Mouse (Mus musculus) spleen, adult 18-20 months (tissue): Measurements from ENCODE around the gene Apobec4.
"Not testable (repeated sequence)": the region's sequence is repeated elsewhere in the genome, so short reads cannot be mapped to it uniquely, and the experiment has no call there.

ENCODE experiments used
- DNase-seq, 2 experiments: peaks; one replicate each; pipeline ENCODE4 v3.0.0; 2022; ENCODE audit warnings: mixed read lengths in 2 of 2

The Apobec4 gene

DNA sequence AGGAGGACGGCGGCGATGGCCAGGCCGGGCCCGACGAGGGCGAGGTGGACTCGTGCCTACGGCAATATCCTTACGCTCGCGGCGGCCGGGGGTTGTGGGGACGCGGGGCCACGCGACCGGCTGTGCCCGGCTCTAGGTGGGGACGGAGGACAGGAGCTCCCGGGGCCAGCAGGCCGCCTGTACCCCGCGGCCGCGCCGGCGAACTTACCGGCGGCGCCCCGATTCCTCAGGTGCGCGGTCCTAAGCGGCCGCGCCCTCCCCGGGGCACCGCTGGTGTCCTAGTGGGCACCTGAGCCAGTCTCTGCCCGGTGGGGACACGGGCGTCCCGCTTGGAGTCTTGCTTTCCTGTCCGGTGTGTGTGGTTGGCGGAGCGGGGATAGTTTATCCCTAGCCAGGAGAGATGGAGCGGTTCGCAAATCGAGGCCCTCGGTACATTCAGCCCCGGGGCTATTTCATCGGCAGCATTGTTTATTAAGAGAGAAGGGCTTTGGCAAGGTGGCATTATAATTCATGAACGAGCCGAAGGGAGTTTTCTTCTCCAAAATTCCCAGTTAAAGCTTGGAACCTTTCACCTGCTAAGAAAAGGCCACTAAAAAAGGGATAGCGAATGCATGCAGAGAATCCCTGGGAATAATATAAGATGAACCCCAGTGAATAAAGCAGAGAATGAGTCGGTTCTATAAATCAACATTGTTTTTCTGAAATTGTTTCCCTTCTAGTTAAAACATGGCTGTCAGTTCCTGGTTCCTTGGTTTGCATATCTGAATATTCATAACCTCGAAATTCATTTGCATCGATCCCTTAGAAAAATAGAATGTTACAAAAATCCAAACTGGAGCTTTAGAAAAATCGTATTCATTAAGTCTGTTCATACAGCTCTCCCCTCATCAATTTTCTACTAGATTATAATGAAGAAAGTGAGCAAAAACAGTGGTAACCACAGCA lies 16.7 kb downstream of the Apobec4 start:
- DNase-seq = no peak

DNA sequence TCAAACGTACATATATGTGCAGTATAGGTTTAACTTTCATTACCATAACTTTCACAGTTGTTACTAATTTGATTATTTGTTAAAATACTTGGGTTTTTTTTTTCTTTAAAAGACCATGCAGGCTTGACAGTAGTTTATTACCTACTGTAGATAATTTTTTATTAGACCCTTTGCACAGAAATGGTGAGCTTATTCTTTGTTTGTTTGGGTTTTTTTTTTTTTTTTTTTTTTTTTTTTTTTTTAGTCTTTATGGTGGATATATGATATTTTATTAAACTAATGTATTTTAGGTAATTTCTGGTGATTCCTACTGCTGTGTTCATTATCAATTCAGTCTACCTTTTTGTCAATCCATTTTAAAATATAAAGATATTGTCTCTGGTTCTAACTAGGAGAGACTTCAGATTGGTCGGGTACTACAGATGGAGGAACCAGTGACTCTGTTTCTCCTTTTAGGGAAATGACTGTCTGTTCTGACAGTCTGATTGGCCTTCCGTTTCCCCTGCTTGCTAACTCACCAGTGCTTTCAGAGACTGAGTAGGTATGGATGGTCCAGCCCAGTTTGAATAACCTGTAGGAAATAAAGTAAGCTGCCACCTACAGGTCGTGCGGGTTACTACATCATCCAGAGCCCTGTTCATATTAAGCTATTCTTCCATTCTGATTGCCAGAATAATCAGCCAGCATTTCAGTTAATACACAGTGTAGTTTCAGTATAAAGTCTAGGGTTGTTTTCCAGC lies 17.6 kb downstream of the Apobec4 start:
- peak; percentile 62 to 83 for DNase-seq

DNA sequence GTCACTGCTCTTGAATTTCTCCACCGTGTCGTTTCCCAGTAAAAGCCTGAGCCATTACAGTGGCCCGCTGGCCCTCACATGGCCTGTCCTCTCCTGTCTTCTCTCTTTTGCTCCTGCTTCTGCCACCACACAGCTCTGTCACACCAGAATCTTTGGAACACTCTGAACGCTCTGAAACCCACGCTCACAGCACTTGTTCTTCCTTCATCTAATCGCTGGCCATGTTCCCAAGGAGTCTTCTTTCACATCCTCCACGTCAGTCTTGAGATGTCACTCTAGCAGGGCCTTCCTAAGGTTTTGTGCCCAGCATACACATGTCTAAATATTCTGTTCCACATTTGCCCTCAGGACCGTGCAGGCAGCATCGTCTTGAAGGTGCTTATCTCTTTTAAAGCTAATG lies 20.7 kb downstream of the Apobec4 start:
- DNase-seq = no peak

DNA sequence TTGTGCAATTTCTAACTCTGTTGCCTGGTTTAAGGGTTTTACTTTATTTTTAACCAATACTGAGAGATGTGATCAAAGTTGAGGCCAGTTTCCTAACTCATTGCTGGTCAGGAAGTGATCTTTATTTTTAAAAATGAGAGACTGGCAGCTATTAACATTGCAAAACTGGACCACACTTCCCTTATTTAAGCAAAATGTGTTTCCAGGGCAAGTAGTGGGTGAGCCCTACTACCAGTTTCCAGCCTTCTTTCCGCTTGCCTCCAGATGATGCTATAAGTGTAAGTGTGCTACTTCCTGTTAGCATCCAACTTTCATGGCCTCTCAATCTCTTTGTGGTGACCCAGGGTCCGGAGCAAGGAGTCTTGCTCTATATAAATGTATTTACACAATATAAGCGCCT lies 24.2 kb downstream of the Apobec4 start:
- not testable (repeated sequence) for DNase-seq

DNA sequence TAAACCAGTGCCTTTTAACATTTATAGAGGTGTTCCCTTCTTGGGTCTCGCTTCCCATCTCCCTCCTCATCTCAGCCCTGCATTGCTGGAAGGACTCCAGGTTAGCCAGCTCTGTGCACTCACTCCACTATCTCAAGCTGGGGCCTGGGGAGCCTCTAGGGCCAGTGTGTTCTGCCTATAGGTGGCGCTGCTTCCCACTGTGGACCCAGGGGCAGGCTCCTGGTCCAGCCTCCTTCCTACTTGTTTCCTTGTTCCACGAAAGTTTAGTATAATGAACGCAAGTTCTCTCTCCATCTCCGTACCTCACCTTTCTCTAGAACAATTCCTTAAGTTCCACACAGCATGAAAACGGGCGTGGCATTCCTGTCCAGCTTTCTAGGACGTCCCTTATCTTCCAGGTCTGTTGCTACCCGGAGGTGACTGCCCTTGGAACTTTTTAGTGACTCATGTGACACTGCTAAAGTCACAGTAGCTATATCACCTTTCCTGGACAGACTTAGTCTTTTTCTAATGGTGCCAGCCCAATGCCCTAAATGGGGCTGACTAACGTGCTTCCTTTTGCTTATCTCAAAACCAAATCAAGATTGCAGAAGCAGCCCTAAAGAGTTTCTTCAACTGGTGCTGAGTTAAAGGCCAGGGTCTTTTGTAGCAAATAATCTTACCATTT lies 28.9 kb downstream of the Apobec4 start:
- peak; percentile 49 to 77 for DNase-seq

DNA sequence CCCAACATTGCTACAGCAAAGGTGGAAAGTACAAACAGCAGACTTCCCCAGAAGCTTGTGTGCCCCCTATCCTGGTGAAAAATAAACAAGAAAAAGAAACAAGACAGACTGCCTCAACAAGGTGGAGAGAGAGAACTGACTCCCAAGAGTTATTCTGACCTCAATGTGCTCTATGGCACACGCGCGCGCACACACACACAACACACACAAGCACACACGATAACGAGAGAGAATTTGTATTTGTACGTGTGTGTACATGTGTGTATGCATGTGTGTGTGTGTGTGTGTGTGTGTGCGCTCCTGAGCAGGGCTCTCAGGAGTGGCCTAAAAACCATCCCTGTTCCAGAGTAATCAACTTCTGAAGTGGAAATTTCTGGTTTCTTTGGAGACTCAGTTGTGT lies 34.3 kb downstream of the Apobec4 start:
- DNase-seq = no peak

DNA sequence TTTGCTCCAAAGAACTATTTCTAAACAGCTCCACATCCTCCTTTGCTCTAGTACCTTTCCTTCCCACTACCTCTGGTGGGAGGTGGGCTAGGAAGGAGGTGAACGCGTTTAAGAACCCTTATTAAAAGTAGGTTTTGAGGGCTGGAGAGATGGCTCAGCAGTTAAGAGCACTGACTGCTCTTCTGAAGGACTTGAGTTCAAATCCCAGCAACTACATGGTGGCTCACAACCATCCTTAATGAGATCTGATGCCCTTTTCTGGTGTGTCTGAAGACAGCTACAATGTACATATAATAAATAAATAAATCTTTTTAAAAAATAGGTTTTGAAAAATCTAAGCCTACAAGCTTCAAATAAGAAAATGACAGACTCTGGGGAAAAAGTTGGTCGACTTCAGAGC lies 35.1 kb downstream of the Apobec4 start:
- DNase-seq = not testable (repeated sequence)

DNA sequence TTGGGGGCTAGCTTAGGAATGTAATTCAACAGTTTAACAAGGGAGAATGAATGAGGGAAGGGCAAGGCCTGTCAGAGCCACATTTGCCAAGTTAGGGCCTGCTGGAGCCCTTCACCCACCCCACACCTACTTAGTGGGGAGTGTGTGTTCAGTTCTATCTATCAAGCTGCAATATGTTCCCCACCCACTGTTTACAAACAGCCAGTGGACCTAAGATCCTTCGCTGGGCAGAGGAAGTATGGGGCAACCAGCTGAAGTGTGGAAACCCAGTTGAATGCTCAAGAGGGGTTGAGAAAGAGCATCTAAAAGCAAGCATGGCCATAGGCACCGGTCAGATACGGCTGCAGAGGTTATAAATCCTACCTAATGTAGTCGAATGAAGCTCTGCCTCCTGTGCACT lies 36.6 kb downstream of the Apobec4 start:
- DNase-seq = no peak

DNA sequence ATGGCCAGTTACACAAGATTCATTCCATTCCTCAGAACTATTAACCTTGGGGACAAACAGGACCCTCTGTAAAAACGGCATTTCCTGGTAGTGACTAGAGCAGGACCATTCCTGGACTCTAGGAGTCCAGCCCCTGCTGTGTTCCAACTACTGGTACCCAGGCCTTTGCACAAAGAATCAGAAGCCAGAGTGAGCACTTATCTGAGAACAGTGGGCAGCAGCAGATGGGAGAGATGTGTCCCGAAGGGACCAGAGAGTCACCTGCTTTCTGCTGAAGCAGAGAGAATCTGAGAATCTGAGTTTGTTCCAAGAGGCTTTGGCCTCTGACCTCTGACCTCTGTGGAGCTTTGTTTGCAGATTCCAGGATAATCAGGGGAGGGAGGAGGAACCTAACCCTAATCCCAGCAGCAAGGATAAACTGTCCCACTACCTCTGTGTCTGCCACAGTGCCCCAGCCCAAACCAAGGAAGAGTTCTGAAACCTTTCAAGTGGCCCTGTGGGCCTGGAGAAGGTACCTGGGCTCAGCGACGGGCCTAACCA lies 37.8 kb downstream of the Apobec4 start:
- no peak for DNase-seq

DNA sequence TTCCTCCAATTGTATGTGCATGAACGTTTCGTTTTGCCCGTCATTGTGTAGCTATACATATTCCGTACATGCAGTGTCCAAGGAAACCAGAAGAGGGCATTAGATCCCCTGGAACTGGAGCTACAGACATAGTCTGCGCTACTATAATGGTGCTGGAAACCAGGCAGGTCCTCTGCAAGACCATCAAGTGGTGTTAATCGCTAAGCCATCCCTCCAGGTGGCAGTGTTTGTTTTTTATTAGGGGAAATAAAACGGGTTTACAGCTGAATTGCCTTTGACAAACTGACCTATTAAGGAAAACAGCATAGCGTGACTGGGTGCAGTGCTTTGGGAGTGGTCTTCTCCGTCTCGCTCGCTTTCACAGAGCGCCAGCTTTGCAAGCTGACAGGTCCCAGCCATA lies 39.9 kb downstream of the Apobec4 start:
- peak in 1 of 2 experiments; percentile 55 for DNase-seq

DNA sequence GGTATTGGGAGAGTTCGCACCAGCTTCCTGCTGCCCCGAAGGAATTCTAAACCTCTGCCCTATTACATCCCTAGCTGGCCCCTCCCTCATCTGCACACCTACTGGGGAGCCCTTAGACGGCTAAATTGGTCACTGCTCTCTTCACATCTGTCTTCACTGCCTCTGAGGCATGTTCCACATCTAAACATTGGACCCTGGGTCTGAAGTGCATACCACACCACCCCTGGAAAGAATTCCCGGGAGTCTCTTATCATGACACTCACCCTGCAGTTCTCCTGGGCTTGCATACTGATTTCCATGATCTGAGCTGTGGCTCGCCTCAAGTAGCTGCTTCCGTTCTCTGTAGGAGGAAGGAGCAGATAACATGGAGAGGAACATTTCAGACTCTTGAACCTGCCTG lies 40.5 kb downstream of the Apobec4 start:
- no peak for DNase-seq

DNA sequence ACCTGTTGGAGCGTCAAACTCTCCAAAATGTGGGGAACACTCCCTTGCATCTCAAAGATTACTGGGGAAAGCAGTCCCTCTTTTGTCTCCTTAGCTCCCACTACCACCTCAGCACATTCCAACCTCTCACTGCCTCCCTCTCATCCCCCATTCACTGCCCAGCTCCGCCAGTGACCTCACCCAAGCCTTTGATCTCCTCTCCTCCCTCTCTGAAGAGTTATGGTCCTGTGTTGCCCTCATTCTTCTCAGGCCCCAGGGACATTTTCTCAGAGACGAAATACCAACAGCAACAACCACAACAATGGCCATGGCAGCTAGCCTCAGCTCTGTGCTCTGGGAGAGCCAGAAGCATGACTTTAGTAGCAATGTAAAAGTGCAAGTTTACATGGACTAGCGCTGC lies 40.9 kb downstream of the Apobec4 start:
- no peak for DNase-seq

DNA sequence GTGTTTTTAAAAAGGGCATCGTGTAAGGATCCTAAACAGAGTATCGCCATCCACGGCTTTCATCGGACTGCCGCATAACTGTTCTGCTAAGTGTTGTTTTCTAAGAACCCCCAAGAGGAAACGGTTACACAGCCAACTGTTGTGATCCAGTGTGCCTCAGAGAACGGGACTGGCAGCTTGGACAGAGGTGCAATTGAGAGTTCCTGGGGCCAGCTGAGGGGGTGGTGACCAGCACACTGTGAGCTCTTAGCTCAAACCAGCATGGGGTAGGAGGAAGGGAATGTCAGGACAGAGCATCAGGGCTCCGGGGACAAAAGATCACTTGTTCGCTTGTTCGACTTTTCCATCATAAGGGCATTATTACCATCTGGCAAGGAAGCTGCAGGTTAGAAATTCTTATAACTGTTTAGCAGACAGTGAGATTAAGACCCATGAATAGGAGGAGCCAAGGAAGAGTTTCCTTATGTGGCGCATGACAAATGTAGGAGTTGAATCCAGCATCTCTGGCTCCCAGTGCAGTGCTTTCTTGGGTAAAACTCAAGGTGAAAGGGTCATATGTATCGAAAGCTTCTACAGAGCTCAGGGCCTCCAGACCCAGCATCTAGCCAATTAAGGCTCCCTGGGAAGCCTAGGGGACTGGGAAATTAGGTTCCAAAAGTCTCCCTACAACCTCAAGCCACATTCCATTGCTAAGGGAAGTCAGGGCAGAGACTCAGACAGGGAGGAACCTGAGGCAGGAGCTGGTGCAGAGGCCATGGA lies 42.6 kb downstream of the Apobec4 start:
- no peak for DNase-seq

DNA sequence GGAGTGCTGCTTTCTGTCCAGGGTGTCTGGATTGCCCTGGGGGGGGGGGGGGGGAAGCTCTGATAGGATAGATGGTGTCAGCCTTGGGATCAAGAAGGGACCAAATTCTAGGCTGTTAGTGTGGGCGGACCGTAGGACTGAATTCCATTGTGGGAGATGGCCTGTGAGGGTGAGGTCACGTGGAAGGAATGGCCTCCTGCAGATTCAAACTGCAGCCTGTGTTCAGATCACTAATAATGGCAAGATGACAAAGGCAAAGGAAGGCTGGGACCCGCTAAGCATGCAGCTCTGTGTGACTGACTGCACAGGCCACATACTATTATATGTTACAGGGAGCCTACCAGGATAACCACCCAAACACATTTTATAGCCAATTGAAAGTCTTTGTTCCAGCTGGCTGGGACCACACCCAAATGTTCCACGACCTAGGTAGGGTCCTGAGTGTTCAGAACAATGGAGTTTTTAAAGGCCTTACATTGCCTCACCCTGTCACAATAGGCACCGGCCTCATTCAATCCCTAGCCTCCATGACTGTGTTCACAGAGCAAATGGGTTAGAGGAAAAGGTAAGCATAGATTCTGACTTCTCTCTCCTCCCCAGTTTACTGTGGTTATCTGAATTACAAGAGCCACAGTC lies 43.3 kb downstream of the Apobec4 start:
- DNase-seq = no peak

DNA sequence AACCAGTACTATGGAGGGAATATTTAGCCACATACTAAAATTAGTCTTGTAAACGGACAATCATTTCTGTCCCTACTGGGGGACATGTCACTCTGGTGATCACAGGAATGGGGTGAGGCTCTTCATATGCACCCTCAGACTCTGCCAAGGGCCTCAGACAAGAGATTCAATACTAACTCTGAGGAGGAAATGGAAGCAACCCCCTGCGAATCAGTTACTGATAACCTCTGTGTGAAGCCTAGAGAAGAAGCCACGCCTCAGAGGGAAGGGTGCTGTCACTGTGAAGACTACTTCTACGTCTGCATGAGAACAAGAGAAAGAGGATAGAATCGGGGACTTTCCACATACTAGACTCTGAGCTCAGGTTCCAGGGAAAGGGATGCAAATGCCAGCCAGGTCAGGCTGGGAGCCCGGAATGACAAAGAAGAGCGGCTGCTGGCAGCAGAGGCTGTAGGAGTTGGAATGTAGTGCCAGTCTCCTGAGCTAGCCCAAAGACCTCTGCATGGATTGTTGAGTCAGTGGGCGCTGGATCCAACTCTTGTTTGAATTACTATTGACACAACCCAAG lies 45.4 kb downstream of the Apobec4 start:
- DNase-seq = no peak

DNA sequence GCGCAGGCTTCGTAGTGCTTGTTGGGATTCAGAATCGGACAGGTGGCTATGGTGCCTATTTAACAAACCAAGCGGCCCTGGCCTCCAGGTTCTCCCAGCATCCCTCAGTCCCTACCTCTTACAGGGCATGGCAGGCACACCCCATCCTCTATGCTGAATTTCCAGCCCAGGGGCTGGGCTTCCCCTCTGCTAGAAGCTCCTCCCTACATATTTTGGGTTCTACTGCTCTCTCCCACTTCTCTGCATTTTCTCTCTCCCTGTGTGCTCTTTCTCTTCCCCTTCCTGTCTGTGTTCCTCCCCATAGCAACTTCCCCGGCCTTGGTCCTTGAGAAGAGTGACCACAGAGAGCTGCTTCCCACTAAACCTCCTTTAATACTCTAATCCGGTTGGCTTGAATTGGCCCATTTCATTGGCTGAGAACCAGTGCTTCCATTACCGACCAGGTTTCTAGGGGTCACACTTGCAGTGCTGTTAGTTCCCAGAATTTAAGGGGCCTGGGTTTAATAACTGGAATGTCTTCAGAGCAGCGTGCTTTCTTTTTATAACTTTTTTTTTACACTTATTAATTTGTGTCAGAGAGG lies 46.4 kb downstream of the Apobec4 start:
- DNase-seq = no peak

DNA sequence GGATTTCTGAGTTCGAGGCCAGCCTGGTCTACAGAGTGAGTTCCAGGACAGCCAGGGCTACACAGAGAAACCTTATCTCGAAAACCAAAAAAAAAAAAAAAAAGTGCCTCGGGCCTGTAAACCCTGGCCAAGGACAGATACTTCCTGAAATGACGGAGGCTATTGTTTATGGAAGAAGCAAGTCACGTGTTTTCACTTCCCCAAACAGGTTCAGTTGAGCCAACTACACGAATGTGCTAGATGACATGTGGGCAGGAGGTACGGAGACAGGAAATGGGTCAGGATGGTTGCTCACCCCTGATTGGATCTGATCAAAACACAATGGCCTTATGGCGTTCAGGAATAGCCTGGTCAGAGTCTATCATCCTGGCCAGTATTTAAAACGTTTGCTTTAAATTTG lies 47.8 kb downstream of the Apobec4 start:
- no peak for DNase-seq

DNA sequence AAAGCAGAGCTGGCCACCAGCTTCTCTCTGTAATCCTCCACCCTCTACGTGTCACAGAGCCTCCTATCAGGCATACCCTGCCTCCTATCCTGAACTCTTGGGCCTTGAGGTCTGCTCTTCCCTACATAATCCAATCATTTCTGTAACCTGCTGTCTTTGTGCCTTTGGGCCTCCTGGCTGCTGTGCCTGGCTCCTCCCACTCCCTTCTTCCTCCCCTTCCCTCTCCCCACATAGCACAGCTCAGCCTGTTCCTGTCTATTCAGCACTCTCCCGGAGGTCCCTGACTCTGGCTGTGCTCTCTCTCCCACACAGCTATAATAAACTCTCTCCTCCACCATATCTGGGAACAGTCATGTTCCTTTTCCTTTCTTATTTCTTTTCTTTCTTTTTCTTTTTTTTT lies 49.5 kb downstream of the Apobec4 start, which contains the start of gene Ncf2:
Gene Ncf2 (plus strand): TSS at position 298 of the 400 bp plus-strand sequence.
- no peak for DNase-seq

DNA sequence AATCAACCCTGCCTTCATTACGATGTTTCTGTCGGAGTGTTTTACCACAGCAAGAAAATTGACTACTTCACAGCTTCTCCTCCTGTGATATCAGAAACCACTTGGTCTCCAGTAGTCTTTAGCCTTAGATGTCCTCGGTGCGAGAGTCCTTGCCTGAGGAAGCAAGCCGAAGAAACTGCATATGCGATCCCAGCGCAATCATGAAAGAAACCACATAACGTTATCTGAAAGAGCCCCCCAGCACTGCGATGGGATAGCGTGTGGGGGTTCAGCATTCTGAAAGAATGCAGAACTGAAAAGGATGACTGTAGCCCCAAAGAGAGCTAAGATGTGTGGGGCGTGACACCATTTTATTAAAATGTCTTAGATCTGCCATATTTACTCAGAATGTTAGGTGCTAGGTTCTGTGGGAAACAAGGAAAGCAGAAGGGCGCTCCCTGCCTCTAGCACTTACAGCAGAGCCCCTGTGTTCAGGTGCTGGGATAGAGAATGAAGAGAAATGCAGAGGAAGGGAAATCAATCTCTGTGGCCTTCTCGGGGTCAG lies 50.4 kb downstream of the Apobec4 start:
- no peak for DNase-seq

DNA sequence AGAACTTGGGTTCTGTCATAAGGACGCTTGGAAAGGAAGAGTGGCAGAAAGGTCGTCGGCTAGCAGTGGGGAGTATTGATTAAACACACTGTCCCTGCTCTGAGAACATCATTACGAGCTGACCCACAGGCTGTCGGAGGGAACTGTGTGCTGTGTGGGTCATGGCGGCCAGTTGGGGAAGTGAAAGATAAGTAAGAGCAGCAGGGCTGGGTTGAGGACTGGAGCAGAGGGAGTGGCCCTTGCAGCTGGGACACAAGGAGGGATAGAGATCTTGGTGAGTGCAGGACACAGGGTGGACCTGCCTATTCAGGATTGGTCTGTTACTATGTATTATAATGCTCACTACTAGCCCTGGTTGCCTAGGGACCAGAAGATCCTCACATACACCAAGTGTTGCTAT lies 54.6 kb downstream of the Apobec4 start:
- no peak for DNase-seq
